Mouse (Mus musculus) forebrain, embryonic 14.5 days (tissue): ENCODE measurements around the gene Fbxo45. TPM values are rescaled to one million over a fixed set of nuclear protein-coding genes. Genes with fewer than 3 reads are reported as not detected.

Experiments used
- ATAC-seq: fragments of 200-750 bp; cut with Nextera tagmentation; 2 replicates; pipeline ENCODE4 v1.8.0; 2017; ENCODE audit warnings: mild to moderate bottlenecking, moderate library complexity
- DNase-seq: peaks from one replicate; pipeline ENCODE4 v3.0.0-alpha.2; 2015; ENCODE audit warnings: low spot score
- H3K27ac ChIP-seq: fragments of 300-500 bp; sonication (generic); 2 replicates; pipeline ENCODE4 v1.5.1; 2014; ENCODE audit warnings: low read depth, mild to moderate bottlenecking, control low read depth, low read length, moderate library complexity
- H3K27me3 ChIP-seq: fragments of 300-500 bp; sonication (generic); replicated peaks from 2 replicates; pipeline ENCODE4 v1.6.1; 2014; ENCODE audit warnings: low read length, control low read depth, mixed read lengths; ENCODE audit not compliant: control insufficient read depth, insufficient read depth
- H3K36me3 ChIP-seq: fragments of 300-500 bp; sonication (generic); 2 replicates; pipeline ENCODE4 v1.6.1; 2014; ENCODE audit warnings: low read length, control low read depth; ENCODE audit not compliant: control insufficient read depth, insufficient read depth
- H3K4me1 ChIP-seq: fragments of 300-500 bp; sonication (generic); 2 replicates; pipeline ENCODE4 v1.6.1; 2014; ENCODE audit warnings: antibody characterized with exemption, low read length, control low read depth; ENCODE audit not compliant: control insufficient read depth, insufficient read depth
- H3K4me2 ChIP-seq: fragments of 300-500 bp; sonication (generic); 2 replicates; pipeline ENCODE4 v1.6.1; 2014; ENCODE audit warnings: mild to moderate bottlenecking, control low read depth, low read length
- H3K4me3 ChIP-seq: fragments of 300-500 bp; sonication (generic); 2 replicates; pipeline ENCODE4 v1.5.1; 2014; ENCODE audit warnings: low read depth, low read length, control low read depth
- H3K9ac ChIP-seq: fragments of 300-500 bp; sonication (generic); 2 replicates; pipeline ENCODE4 v1.6.1; 2014; ENCODE audit warnings: mild to moderate bottlenecking, low read length, control low read depth, moderate library complexity
- H3K9me3 ChIP-seq: fragments of 300-500 bp; sonication (generic); replicated peaks from 2 replicates; pipeline ENCODE4 v1.6.1; 2016; ENCODE audit warnings: low read length, control low read depth, mixed read lengths; ENCODE audit not compliant: control insufficient read depth
- WGBS: fragments of 180-500 bp; shearing (Covaris S2); extraction: QIAGEN DNeasy Blood & Tissue Kit; methylation state at CpG from one replicate; pipeline ENCODE4 v1.1.7; 2014; 5-methylcytosine and 5-hydroxymethylcytosine counted together
- microRNA counts: library from miRNA; unstranded; fragments of <30 nt; microRNA quantifications from one replicate; lab custom pipeline; 2016
- microRNA-seq: library from miRNA; unstranded; fragments of <30 nt; microRNA quantifications from one replicate; pipeline ENCODE4, GENCODE M21; 2016
- polyA plus RNA-seq: library from polyadenylated mRNA; unstranded; fragments of >200 nt; fragmentation: Nextera tagmentation; extraction: Ambion mirVana; gene quantifications from 2 replicates; pipeline ENCODE4 v1.2.1, GENCODE M21; 2014

Fbxo45 gene
- polyA plus RNA-seq, 1 experiment from 2014 or later, result 10.7 TPM

GRCm38 (mm10) chr16:32186056-32186455, 60.9 kb downstream of the Fbxo45 start:
- DNase-seq (no peak), ATAC-seq (no peak)
- no peak overlapping the region for H3K27ac ChIP-seq
- 94% methylated on average over 5 of the region's 5 CpGs for WGBS
- H3K4me1 ChIP-seq, result no peaks in the 10 kb centered on the region
- H3K27me3 ChIP-seq, result no peaks in the 10 kb centered on the region
- H3K4me3 ChIP-seq, result no peak overlapping the region
- no peaks in the 10 kb centered on the region for H3K9me3 ChIP-seq
- H3K36me3 ChIP-seq, result no peaks in the 10 kb centered on the region
- H3K4me2 ChIP-seq, result no peak overlapping the region
- no peak overlapping the region for H3K9ac ChIP-seq

MicroRNAs encoded within 50 kb of the gene (microRNA counts, 519-probe panel; counts per million panel counts)
- not detected for microRNA mmu-miR-1946a (lab: Ali Mortazavi, UCI)

Small RNA genes within 50 kb of the gene (microRNA-seq; reads per million reads assigned to microRNA genes)
- not detected for gene Mir1946a

Other genes starting within 250 kb of the Fbxo45 start
- gene Senp5, start 243.9 kb downstream of the Fbxo45 start, polyA plus RNA-seq, result 7.5 and 9.5 TPM in 2 replicates
- 39.3 and 45.9 TPM in 2 replicates for gene Pak2, start 167.8 kb downstream of the Fbxo45 start, polyA plus RNA-seq
- gene Pigx, start 147.4 kb downstream of the Fbxo45 start, polyA plus RNA-seq, result 141 and 159 TPM in 2 replicates
- 49.8 and 54.1 TPM in 2 replicates for gene Cep19, start 147.4 kb downstream of the Fbxo45 start, polyA plus RNA-seq
- gene Nrros, start 81.6 kb downstream of the Fbxo45 start, polyA plus RNA-seq, result 7.9 and 10.6 TPM in 2 replicates
- gene Bex6, start 67.3 kb downstream of the Fbxo45 start, polyA plus RNA-seq, result not detected in 2 replicates
- gene Wdr53, start 69 bp upstream of the Fbxo45 start, polyA plus RNA-seq, result 15.8 and 16.5 TPM in 2 replicates
- not detected in 2 replicates for gene Smco1, start 24.3 kb upstream of the Fbxo45 start, polyA plus RNA-seq
- gene Rnf168, start 30.3 kb upstream of the Fbxo45 start, polyA plus RNA-seq, result 21.0 and 23.0 TPM in 2 replicates
- gene Ubxn7, start 85.1 kb upstream of the Fbxo45 start, polyA plus RNA-seq, result 23.4 and 29.4 TPM in 2 replicates
- not detected in 2 replicates for gene Tm4sf19, start 153.3 kb upstream of the Fbxo45 start, polyA plus RNA-seq
- gene Tctex1d2, start 172.5 kb upstream of the Fbxo45 start, polyA plus RNA-seq, result 38.6 and 42.6 TPM in 2 replicates
- 45.3 and 53.8 TPM in 2 replicates for gene Pcyt1a, start 183.8 kb upstream of the Fbxo45 start, polyA plus RNA-seq
- 0.20 and 0.21 TPM in 2 replicates for gene Slc51a, start 240.7 kb upstream of the Fbxo45 start, polyA plus RNA-seq
- not detected in 2 replicates for gene Zdhhc19, start 249.1 kb upstream of the Fbxo45 start, polyA plus RNA-seq